Mouse (Mus musculus) megakaryocyte-erythroid progenitor cell, adult 5-6 weeks (primary cell): Measurements from ENCODE around the gene Aldh3b3. TPM values are rescaled to one million over a fixed set of nuclear protein-coding genes. Genes with fewer than 3 reads are reported as not detected.
"Not testable (repeated sequence)": the region's sequence is repeated elsewhere in the genome, so short reads cannot be mapped to it uniquely, and the experiment has no call there.

ENCODE experiments used
- ATAC-seq: replicated peaks from 2 replicates; pipeline ENCODE4 v1.8.0; 2016; ENCODE audit warnings: mild to moderate bottlenecking, inconsistent platforms; ENCODE audit not compliant: severe bottlenecking, poor library complexity, low FRiP score, low TSS enrichment
- total RNA-seq, 2 experiments: library from RNA; stranded (forward) in 1 of 2; stranded (reverse) in 1 of 2; fragments of 200-1000, 215-1000 nt in 1 of 2; fragments of >200 nt in 1 of 2; fragmentation: Nextera tagmentation in 1 of 2; gene quantifications; 2 replicates each; pipeline ENCODE4 v1.2.3; 2014 to 2017

The Aldh3b3 gene
- total RNA-seq, 2 experiments from 2014 or later: not detected

GRCm38 (mm10) chr19:3964030-3964429 lies 5.6 kb downstream of the Aldh3b3 start:
- ATAC-seq: no peak

GRCm38 (mm10) chr19:3966330-3967075 lies 8.1 kb downstream of the Aldh3b3 start:
- ATAC-seq: no peak

GRCm38 (mm10) chr19:3967258-3967657 lies 8.8 kb downstream of the Aldh3b3 start:
- ATAC-seq: peak; percentile 47; the same call in 1 of the 2 replicates

GRCm38 (mm10) chr19:3972229-3972628 lies 13.8 kb downstream of the Aldh3b3 start, which contains the start of gene Aldh3b2:
Gene Aldh3b2 (plus strand): TSS chr19:3972328.
- peak; percentile 60 for ATAC-seq

GRCm38 (mm10) chr19:3974608-3975007 lies 16.2 kb downstream of the Aldh3b3 start:
- ATAC-seq: not testable (repeated sequence)

- no peak for ATAC-seq
These were observed 17.4 kb downstream of the Aldh3b3 start for GRCm38 (mm10) chr19:3975866-3976265.

- ATAC-seq: peak; percentile 66
These were observed 21.9 kb downstream of the Aldh3b3 start for GRCm38 (mm10) chr19:3980309-3980708.

GRCm38 (mm10) chr19:3980917-3981316 lies 22.5 kb downstream of the Aldh3b3 start:
- no peak for ATAC-seq

GRCm38 (mm10) chr19:3983527-3984200 lies 25.2 kb downstream of the Aldh3b3 start:
- ATAC-seq: no peak

- no peak for ATAC-seq
These were observed 26.8 kb downstream of the Aldh3b3 start for GRCm38 (mm10) chr19:3985261-3985681.

GRCm38 (mm10) chr19:3986334-3986733 lies 27.9 kb downstream of the Aldh3b3 start, which contains the start of gene Acy3:
Gene Acy3 (plus strand): TSS chr19:3986570.
- ATAC-seq: peak; percentile 51

- no peak for ATAC-seq
These were observed 29.6 kb downstream of the Aldh3b3 start for GRCm38 (mm10) chr19:3988066-3988465.

- ATAC-seq: no peak
These were observed 30.3 kb downstream of the Aldh3b3 start for GRCm38 (mm10) chr19:3988750-3989149.

GRCm38 (mm10) chr19:3990804-3991203 lies 32.4 kb downstream of the Aldh3b3 start:
- ATAC-seq: no peak

GRCm38 (mm10) chr19:3991562-3991961 lies 33.1 kb downstream of the Aldh3b3 start:
- ATAC-seq: no peak

GRCm38 (mm10) chr19:3991966-3992365 lies 33.5 kb downstream of the Aldh3b3 start:
- ATAC-seq: no peak

GRCm38 (mm10) chr19:3992416-3992815 lies 34.0 kb downstream of the Aldh3b3 start, which contains the start of gene Tbx10:
Gene Tbx10 (plus strand): TSS chr19:3992752.
- ATAC-seq: no peak

GRCm38 (mm10) chr19:3994932-3995331 lies 36.5 kb downstream of the Aldh3b3 start:
- no peak for ATAC-seq

GRCm38 (mm10) chr19:3995505-3995904 lies 37.1 kb downstream of the Aldh3b3 start:
- no peak for ATAC-seq

GRCm38 (mm10) chr19:3996106-3996505 lies 37.7 kb downstream of the Aldh3b3 start:
- ATAC-seq: no peak

GRCm38 (mm10) chr19:3996747-3997146 lies 38.3 kb downstream of the Aldh3b3 start:
- no peak for ATAC-seq
